ENCODE assay signal across 8 mouse cellular contexts in genomic region chr4:129741251-129741973, GRCm38 (mm10). TPM values are rescaled to one million over a fixed set of nuclear protein-coding genes. Genes with fewer than 3 reads are reported as not detected.
DNase-seq lines count a peak whose midpoint lies in the region; ATAC-seq lines count a peak whose summit lies in the region.

No protein-coding gene starts in this region.

- no peaks in the 10 kb centered on the region for H3K36me3 ChIP-seq in hindbrain, embryonic 15.5 days

- H3K4me1 ChIP-seq in hindbrain, embryonic 15.5 days (replicated peaks): peaks cover 39% of the 10 kb centered on the region

- peak overlapping the region; percentile 96 for H3K9ac ChIP-seq in hindbrain, embryonic 15.5 days

- intact Hi-C loops in left cerebral cortex, postnatal 10 days (cut with DNase I): loop anchor here (5.0 kb wide), 1 partner anchor 39 kb away; no protein-coding TSS in a partner anchor

- peak overlapping the region; percentile 94 for H3K27ac ChIP-seq in hindbrain, embryonic 15.5 days (replicated peaks)

- DNase-seq in R1 (ENCODE audit: low read depth, low spot score): peak; percentile 60
- DNase-seq in cerebellum, postnatal 14 days: peak; percentile 47
- peak; percentile 28 to 30 for DNase-seq in frontal cortex, postnatal 36 days (ENCODE audit: low spot score in 2 of 2)
- DNase-seq in left cerebral cortex, postnatal 10 days (ENCODE audit: extremely low spot score in 1 of 2, low spot score in 2 of 2): peak; percentile 16 to 65
- DNase-seq in right cerebral cortex, adult 2 months (ENCODE audit: low spot score in 2 of 2): peak; percentile 45 to 50
- DNase-seq in urinary bladder, postnatal 36 days (ENCODE audit: low spot score in 2 of 2): peak; percentile 28 to 36

- under 1% methylated on average over 62 of the region's 62 CpGs for WGBS in hindbrain, embryonic 15.5 days

- H3K27me3 ChIP-seq in hindbrain, embryonic 15.5 days: no peaks in the 10 kb centered on the region

- H3K4me3 ChIP-seq in hindbrain, embryonic 15.5 days: peak overlapping the region; percentile 99

- H3K9me3 ChIP-seq in hindbrain, embryonic 15.5 days: no peaks in the 10 kb centered on the region

- peak; percentile 2; the same call in 1 of the 2 replicates for ATAC-seq in hindbrain, embryonic 15.5 days (ENCODE audit: low FRiP score, low read depth)
- ATAC-seq in megakaryocyte, adult 5-6 weeks (ENCODE audit: poor library complexity, severe bottlenecking): peak; percentile 10; the same call in 1 of the 2 replicates

- H3K4me2 ChIP-seq in hindbrain, embryonic 15.5 days: peak overlapping the region; percentile 59

RNA-seq across cellular contexts. Expression of gene Khdrbs1, which starts 0.7 kb away (rescaled TPM):
- 121 and 122 TPM in 2 replicates for polyA plus RNA-seq in hindbrain, embryonic 15.5 days (2015; fragmentation: Nextera tagmentation; extraction: Ambion mirVana)
- total RNA-seq in left cerebral cortex, postnatal 10 days (2021): 100 to 1,000 TPM; 105 to 108 TPM
- 83.6 and 94.7 TPM in 2 replicates for total RNA-seq in megakaryocyte, adult 5-6 weeks (2015)
- 69.9 and 89.8 TPM in 2 replicates for total RNA-seq in megakaryocyte, adult 5-6 weeks (2017)

RNA-seq across cellular contexts. Expression of gene Tmem39b, which starts 44.8 kb away (rescaled TPM):
- 14.8 TPM in 2 replicates for polyA plus RNA-seq in hindbrain, embryonic 15.5 days (2015; fragmentation: Nextera tagmentation; extraction: Ambion mirVana)
- 10 to 100 TPM; 13.3 to 16.3 TPM for total RNA-seq in left cerebral cortex, postnatal 10 days (2021)
- 11.3 and 20.2 TPM in 2 replicates for total RNA-seq in megakaryocyte, adult 5-6 weeks (2015)
- total RNA-seq in megakaryocyte, adult 5-6 weeks (2017): 2.6 and 10.9 TPM in 2 replicates

Comparison
In these comparisons a context has a peak if more than half of its experiments do, and no peak if none do; other contexts are left out.
1. Peak in every context shown above with its lines: DNase-seq, ATAC-seq, H3K4me3 ChIP-seq and H3K27ac ChIP-seq.